Mouse (Mus musculus): ENCODE results near the gene Olfr319.
"Not testable (repeated sequence)": the region's sequence is repeated elsewhere in the genome, so short reads cannot be mapped to it uniquely, and the experiment has no call there.

Olfr319 gene

DNA sequence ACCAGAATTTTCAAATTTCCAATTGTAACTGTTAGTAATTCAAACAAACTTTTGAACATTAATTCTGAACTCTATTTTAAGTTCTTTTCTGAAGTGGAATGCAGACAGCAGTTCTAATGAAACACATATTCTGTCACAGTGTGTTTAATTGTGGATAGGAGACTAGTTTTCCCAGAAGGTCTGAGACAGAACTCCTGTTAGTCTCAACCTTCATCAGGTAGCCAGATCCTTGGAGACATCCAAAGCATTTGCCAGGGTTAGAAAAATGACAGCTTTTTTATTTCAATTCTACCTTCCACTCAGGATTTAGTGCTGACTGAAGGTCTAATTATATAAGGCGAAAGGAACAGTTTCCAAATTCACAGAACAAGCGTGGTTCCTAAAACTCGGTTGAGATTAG is at the start of gene Olfr319:
Gene Olfr319 (plus strand): TSS at position 301 of the 400 bp plus-strand sequence.
- no peak for DNase-seq (ENCODE audit: inconsistent age in 2 of 2, low spot score in 1 of 2)

DNA sequence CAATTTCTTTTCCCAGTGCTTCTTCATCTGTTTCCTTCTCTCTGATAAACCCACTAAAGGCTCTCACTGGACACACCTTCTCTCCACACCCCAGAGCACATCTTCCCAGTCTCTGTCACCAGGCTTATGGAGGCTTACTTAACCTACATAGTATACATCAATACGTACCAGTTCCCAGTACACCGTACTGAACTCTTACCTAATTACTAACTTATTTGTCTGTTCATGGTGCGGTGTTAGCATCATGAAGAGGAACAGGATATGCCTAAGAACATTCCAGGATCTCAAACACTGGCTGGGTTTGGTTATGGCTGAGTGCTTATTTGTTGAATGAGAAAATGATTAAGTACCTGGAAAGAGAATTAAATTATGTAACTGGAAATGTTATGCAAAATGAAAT is 43.8 kb upstream of the Olfr319 start:
- no peak for DNase-seq (ENCODE audit: inconsistent age in 2 of 2, low spot score in 1 of 2)

GRCm38 (mm10) chr11:58658596-58658995 is 40.4 kb upstream of the Olfr319 start, which contains the start of gene Olfr322:
Gene Olfr322, plus strand, starts transcription at chr11:58658782.
- no peak for DNase-seq (ENCODE audit: inconsistent age in 2 of 2, low spot score in 1 of 2)

- no peak for DNase-seq (ENCODE audit: inconsistent age in 2 of 2, low spot score in 1 of 2)
Measured at GRCm38 (mm10) chr11:58669252-58669651, 29.7 kb upstream of the Olfr319 start.

GRCm38 (mm10) chr11:58671825-58672224 is 27.1 kb upstream of the Olfr319 start:
- DNase-seq (ENCODE audit: inconsistent age in 2 of 2, low spot score in 1 of 2) = peak in 1 of 2 experiments; percentile 26

GRCm38 (mm10) chr11:58680799-58681198 is 18.2 kb upstream of the Olfr319 start, which contains the start of gene Olfr320:
Gene Olfr320, plus strand, starts transcription at chr11:58681099.
- DNase-seq (ENCODE audit: inconsistent age in 2 of 2, low spot score in 1 of 2) = no peak

- DNase-seq (ENCODE audit: inconsistent age in 2 of 2, low spot score in 1 of 2) = no peak
Measured at GRCm38 (mm10) chr11:58709086-58709485, 10.1 kb downstream of the Olfr319 start.

DNA sequence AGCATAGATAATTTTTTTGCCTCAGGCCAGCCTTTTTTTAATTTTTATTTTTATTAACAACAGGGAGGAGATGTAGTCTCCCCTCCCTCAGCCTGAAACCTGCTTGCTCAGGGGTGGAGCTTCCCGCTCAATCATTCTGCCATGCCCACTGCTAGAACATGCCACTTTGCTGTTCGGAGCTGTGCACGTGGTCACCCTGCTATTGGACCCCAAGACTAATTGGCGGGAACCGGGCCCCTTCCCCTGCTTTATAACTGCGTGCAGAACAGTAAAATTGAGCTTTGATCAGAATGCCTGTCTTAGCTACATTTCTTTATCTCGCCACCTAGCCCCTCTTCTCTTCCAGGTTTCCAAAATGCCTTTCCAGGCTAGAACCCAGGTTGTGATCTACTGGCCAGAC is 18.8 kb downstream of the Olfr319 start:
- not testable (repeated sequence) for DNase-seq (ENCODE audit: inconsistent age in 2 of 2, low spot score in 1 of 2)

DNA sequence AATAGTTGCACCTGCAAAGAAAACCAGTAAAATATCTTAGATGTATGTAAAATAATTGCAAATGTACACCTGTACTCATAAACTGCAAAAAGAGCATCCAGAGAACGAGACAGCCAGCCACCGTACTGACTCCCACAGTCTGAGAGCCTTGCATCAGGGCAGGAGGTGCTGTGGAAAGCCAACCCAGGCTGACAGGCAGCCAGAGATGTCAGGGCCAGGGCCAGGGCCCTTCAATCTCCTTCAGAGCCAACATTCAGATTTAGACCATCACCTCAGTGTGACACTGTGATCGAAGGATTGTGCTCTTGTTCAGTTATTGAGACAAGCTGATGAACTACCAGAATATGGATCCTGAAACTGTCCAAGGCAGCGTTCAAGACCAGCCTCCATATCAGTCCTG is 20.7 kb downstream of the Olfr319 start:
- no peak for DNase-seq (ENCODE audit: inconsistent age in 2 of 2, low spot score in 1 of 2)

- no peak for DNase-seq (ENCODE audit: inconsistent age in 2 of 2, low spot score in 1 of 2)
Measured at GRCm38 (mm10) chr11:58723914-58724313, 25.0 kb downstream of the Olfr319 start, which contains the start of gene Olfr318. Gene Olfr318, minus strand, starts transcription at chr11:58724014.

DNA sequence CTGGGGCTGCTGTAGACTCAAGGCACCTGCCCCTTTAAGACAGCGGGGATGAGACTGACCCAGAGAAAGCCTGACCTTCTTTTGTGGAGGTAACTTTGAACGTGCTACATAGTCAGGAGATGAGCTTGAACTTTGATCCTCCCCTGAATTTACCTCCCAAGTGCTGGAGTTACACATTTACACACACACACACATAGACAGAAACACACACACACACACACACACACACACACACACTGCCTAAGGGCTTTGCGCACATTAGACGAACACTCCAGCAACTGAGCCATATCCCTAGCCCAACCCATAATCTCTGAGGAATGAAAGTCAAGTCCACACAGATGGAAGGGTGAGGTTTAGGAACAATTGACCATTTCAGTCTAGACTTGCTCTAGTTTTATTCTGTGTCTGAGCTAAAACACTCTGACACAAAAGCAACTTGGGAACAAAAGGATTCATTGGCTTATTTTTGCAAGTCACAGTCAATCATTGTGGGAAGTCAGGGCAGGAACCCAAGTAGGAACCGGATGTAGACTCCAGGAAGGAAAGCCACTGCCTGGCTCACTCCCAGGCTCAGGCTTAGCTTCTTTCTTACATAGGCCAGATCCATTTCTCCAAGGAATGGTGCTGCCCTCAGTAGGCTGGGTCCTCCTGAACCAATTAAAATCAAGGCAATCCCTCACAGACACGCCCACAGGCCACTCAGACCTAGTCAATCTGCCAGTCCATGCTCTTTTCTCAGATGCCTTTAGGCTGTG is 29.1 kb downstream of the Olfr319 start:
- not testable (repeated sequence) for DNase-seq (ENCODE audit: inconsistent age in 2 of 2, low spot score in 1 of 2)

DNA sequence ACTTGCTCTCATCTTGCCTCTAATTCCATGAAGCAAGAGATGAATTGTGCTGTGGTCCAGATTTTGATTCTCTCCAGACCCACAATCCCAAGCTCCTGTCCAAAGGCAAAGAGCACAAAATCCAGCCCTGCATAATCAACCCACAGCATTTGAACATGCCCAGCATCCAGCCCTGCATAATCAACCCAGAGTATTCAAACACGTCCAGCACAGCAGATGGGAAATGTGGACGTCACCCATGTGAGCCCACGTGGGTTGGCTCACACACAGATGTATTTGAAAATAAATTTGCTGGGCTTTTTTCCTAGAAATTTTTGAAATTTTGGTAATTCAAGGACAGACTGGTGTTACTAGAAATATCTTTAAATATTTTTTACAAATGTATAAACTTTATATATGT is 34.4 kb downstream of the Olfr319 start:
- DNase-seq (ENCODE audit: inconsistent age in 2 of 2, low spot score in 1 of 2) = no peak

DNA sequence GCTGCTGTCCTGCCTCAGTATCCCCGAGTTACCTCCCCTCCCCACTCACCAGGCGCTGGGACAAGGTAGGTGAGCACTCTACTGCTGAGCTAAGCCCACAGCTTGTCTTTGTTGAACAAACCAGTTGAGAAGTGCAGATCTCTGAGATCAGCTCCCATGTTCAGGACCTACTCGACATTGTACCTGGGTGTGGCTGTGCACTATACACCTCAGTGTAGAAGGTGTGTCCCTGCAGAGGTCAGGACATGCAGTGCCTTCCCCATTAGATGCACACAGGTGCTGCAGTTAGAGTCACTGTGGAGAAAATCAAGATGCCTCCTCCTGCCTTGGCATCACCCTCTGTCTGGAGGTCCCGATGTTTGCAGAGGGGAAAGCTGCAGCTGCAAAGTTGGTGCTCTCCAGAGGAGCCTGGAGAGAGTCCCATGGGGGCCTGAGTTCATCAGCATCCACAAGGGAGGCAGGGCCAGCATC is 39.9 kb downstream of the Olfr319 start, which contains the start of gene Olfr317:
Gene Olfr317 (minus strand): TSS at position 421 of the 471 bp plus-strand sequence.
- DNase-seq (ENCODE audit: inconsistent age in 2 of 2, low spot score in 1 of 2) = no peak

DNA sequence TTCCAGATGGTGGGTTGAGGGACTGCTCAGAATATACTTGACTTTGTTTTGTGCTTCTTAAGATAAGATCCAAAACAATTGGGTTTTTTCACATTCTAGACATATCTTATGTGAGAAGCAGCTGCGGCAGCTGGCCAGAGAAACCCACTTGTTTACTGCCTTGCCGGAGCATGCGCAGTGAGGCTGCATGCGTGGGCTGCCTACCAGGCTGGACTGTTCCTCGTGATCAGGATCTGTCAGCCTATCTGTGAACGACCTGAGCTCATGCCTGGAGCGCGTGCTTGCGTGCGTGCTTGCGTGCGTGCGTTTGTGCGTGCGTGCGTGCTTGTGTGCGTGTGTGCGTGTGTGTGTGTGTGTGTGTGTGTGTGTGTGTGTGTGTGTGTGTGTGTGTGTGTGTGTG is 52.1 kb downstream of the Olfr319 start:
- DNase-seq (ENCODE audit: inconsistent age in 2 of 2, low spot score in 1 of 2) = not testable (repeated sequence)

DNA sequence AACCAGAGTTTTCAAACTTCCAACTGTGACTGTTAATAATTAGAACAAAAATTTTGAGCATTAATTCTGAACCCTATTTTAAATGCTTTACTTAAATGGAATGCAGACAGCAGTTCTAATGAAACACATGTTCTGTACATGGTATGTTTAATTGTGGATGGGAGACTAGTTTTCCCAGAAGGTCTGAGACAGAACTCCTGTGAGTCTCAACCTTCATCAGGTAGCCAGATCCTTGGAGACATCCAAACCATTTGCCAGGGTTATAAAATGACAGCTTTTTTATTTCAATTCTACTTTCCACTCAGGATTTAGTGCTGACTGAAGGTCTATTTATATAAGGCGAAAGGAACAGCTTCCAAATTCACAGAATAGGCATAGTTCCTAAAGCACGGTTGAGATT is 53.5 kb downstream of the Olfr319 start, which contains the start of gene Olfr316:
Gene Olfr316 (plus strand): TSS at position 301 of the 400 bp plus-strand sequence.
- no peak for DNase-seq (ENCODE audit: inconsistent age in 2 of 2, low spot score in 1 of 2)
